Mouse (Mus musculus) limb, embryonic 13.5 days (tissue): ENCODE results near the gene Lgals2. TPM values are rescaled to one million over a fixed set of nuclear protein-coding genes. Genes with fewer than 3 reads are reported as not detected.

Source experiments
- ATAC-seq: fragments of 200-750 bp; cut with Nextera tagmentation; 2 replicates; pipeline ENCODE4 v1.8.0; 2017; ENCODE audit warnings: low read depth, moderate number of reproducible peaks, moderate TSS enrichment; ENCODE audit not compliant: low FRiP score
- H3K27ac ChIP-seq: fragments of 300-500 bp; sonication (generic); 2 replicates; pipeline ENCODE4 v1.5.1; 2015; ENCODE audit warnings: inconsistent platforms, mild to moderate bottlenecking, moderate library complexity
- H3K27me3 ChIP-seq: fragments of 300-500 bp; sonication (generic); 2 replicates; pipeline ENCODE4 v1.6.1; 2015; ENCODE audit warnings: mild to moderate bottlenecking, inconsistent platforms
- H3K36me3 ChIP-seq: fragments of 300-500 bp; sonication (generic); 2 replicates; pipeline ENCODE4 v1.6.1; 2015; ENCODE audit warnings: inconsistent platforms, mild to moderate bottlenecking, moderate library complexity
- H3K4me1 ChIP-seq: fragments of 300-500 bp; sonication (generic); 2 replicates; pipeline ENCODE4 v1.6.1; 2015; ENCODE audit warnings: inconsistent platforms
- H3K4me2 ChIP-seq: fragments of 300-500 bp; sonication (generic); replicated peaks from 2 replicates; pipeline ENCODE4 v1.6.1; 2015; ENCODE audit warnings: inconsistent platforms, mild to moderate bottlenecking, moderate library complexity
- H3K4me3 ChIP-seq: fragments of 300-500 bp; sonication (generic); 2 replicates; pipeline ENCODE4 v1.5.1; 2015; ENCODE audit warnings: moderate library complexity, mild to moderate bottlenecking, inconsistent platforms
- H3K9ac ChIP-seq: fragments of 300-500 bp; sonication (generic); 2 replicates; pipeline ENCODE4 v1.6.1; 2015; ENCODE audit warnings: mild to moderate bottlenecking, inconsistent platforms
- H3K9me3 ChIP-seq: fragments of 300-500 bp; sonication (generic); 2 replicates; pipeline ENCODE4 v1.6.1; 2016; ENCODE audit warnings: inconsistent platforms
- WGBS: fragments of 180-500 bp; shearing (Covaris S2); methylation state at CpG from one replicate; pipeline ENCODE4 v1.1.7; 2015; 5-methylcytosine and 5-hydroxymethylcytosine counted together
- polyA plus RNA-seq: library from polyadenylated mRNA; unstranded; fragments of >200 nt; fragmentation: Nextera tagmentation; extraction: Ambion mirVana; gene quantifications from 2 replicates; pipeline ENCODE4 v1.2.1, GENCODE M21; 2015

Lgals2 gene
- 0.47 and 0.53 TPM in 2 replicates for polyA plus RNA-seq

DNA sequence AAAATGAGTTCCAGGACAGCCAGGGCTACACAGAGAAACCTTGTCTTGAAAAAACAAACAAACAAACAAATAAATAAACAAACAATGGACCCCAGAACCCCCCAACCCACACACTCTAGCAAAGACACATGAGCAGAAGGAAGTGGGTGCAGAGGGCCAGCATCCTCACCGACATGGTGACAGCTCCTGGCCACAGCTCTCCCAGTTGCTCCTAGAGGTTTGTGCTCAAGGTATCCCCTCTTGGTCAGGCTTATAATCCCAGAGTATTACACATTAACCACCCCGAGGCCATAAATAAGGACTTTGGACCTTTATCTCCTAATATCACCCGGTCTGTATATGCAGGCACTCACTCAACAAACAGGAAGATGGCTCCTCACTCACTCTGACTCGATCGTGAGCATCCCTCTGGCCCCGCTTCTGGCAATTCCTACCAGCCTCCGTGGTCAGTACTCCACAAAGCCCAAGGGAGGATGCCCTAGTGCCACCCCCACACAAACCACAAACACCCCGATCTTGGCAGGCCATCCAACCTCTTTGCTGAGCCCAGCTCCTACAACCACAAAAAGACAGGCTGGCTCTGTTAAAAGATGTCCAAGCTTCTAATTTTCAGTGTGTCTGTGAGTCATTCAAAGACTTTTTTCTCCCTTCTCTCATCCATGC, at the start of gene Lgals2:
Gene Lgals2, minus strand, starts transcription at position 227 of the 663 bp plus-strand sequence.
- no peaks in the 10 kb centered on the region for H3K36me3 ChIP-seq
- H3K4me3 ChIP-seq: no peak within 1 kb of the TSS
- no peaks in the 10 kb centered on the region for H3K9me3 ChIP-seq
- ATAC-seq: no peak
- WGBS: 78% methylated on average over 8 of the region's 8 CpGs
- no peak within 1 kb of the TSS for H3K27ac ChIP-seq
- no peak within 1 kb of the TSS for H3K9ac ChIP-seq
- no peak within 1 kb of the TSS for H3K4me2 ChIP-seq
- peaks cover 6% of the 10 kb centered on the region for H3K27me3 ChIP-seq
- H3K4me1 ChIP-seq: no peaks in the 10 kb centered on the region

DNA sequence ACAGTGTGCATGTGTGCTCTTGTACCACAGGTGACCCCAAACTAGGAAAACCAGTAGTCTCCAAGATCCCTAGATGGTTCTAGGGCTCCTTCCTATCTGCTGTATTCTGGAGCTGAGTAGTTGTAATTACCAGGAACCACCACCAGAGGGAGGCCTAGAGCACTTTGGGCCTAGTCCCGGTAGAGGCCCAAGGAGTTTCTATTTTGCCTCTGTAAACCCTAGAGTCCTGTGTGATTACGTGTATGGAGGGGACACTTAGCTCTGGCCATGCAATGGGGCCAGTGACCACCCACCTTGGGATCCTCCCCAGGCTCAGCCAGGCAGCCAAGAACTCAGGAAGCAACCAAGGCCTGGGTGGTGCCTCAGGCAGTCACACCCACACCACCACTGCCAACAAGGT, 47.9 kb upstream of the Lgals2 start:
- Histone ChIP-seq H3K4me2 (peak overlapping the region; percentile 21; the same call in 1 of the 2 replicates), H3K9ac (no peak overlapping the region; the same call in 1 of the 2 replicates), H3K9me3 (no peaks in the 10 kb centered on the region), H3K4me3 (no peak overlapping the region; the same call in 1 of the 2 replicates), H3K27ac (no peak overlapping the region), H3K4me1 (peaks cover 32% of the 10 kb centered on the region), H3K36me3 (peaks cover 60% of the 10 kb centered on the region), H3K27me3 (no peaks in the 10 kb centered on the region)
- 7% methylated on average over 2 of the region's 2 CpGs for WGBS
- no peak for ATAC-seq

DNA sequence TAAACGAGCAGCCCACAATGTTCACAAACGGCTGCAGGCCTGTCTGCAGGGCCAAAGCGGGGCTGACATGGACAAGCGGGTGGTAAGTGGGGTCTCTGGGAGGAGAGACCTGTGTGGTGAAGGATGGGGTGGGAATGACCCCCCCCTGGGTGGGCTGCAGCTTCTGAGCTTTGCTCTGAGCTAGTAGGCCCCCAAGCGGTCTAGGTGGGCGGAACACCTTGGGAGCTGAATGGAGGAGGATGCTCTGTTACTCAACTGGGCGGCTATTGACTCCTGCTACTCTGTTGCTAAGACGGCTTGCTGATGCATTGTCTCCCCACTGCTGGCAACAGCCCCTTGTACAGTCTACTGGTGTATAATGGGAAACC, 46.1 kb upstream of the Lgals2 start:
- 41% methylated on average over 8 of the region's 8 CpGs for WGBS
- Histone ChIP-seq H3K27me3 (no peaks in the 10 kb centered on the region), H3K36me3 (peaks cover 42% of the 10 kb centered on the region), H3K4me2 (peak overlapping the region; percentile 92), H3K4me3 (peak overlapping the region; percentile 83), H3K27ac (peak overlapping the region; percentile 82; the same call in 1 of the 2 replicates), H3K4me1 (peaks cover 39% of the 10 kb centered on the region), H3K9ac (peak overlapping the region; percentile 85), H3K9me3 (no peaks in the 10 kb centered on the region)
- ATAC-seq: no peak

- Histone ChIP-seq H3K4me2 (peak overlapping the region; percentile 92), H3K27me3 (no peaks in the 10 kb centered on the region), H3K4me3 (peak overlapping the region; percentile 83), H3K36me3 (peaks cover 36% of the 10 kb centered on the region), H3K9ac (peak overlapping the region; percentile 85), H3K4me1 (peaks cover 44% of the 10 kb centered on the region), H3K27ac (peak overlapping the region; percentile 82), H3K9me3 (no peaks in the 10 kb centered on the region)
- 9% methylated on average over 18 of the region's 18 CpGs for WGBS
- peak; percentile 7; the same call in 1 of the 2 replicates for ATAC-seq
These were observed 45.5 kb upstream of the Lgals2 start for GRCm38 (mm10) chr15:78900585-78901421.

- peak within 1 kb of the TSS; percentile 83 for H3K4me3 ChIP-seq
- no peaks in the 10 kb centered on the region for H3K9me3 ChIP-seq
- no peaks in the 10 kb centered on the region for H3K27me3 ChIP-seq
- peaks cover 45% of the 10 kb centered on the region for H3K4me1 ChIP-seq
- peaks cover 36% of the 10 kb centered on the region for H3K36me3 ChIP-seq
- H3K4me2 ChIP-seq: peak within 1 kb of the TSS; percentile 92
- H3K9ac ChIP-seq: peak within 1 kb of the TSS; percentile 85
- WGBS: under 1% methylated on average over 46 of the region's 47 CpGs
- peak; percentile 58; the same call in 1 of the 2 replicates for ATAC-seq
- H3K27ac ChIP-seq: peak within 1 kb of the TSS; percentile 82
These were observed 44.6 kb upstream of the Lgals2 start, which contains the start of gene Sh3bp1 for GRCm38 (mm10) chr15:78899740-78900584. Sh3bp1 (plus strand) TSS chr15:78899768.

DNA sequence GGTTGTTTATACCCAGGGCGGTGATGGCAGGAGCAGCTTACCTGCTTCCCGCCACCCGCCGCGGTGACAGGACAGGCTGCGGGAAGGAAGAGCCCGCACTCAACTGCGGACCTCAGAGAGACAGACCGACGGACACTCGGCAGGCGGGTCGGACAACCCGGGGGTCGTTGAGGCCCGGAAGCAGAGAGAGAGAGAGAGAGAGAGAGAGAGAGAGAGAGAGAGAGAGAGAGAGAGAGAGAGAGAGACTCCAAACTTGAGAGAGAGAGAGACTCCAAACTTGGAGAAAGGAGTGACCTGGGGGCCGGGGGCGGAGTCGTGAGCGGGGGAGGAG, 44.0 kb upstream of the Lgals2 start, which contains the start of gene Gm49510:
Gene Gm49510, plus strand, starts transcription at position 259 of the 331 bp plus-strand sequence.
- ATAC-seq: no peak
- Histone ChIP-seq H3K27ac (peak within 1 kb of the TSS; percentile 82), H3K4me2 (peak within 1 kb of the TSS; percentile 92), H3K9ac (peak within 1 kb of the TSS; percentile 85), H3K4me3 (peak within 1 kb of the TSS; percentile 83), H3K27me3 (no peaks in the 10 kb centered on the region), H3K4me1 (peaks cover 50% of the 10 kb centered on the region), H3K36me3 (peaks cover 35% of the 10 kb centered on the region), H3K9me3 (no peaks in the 10 kb centered on the region)
- WGBS: under 1% methylated on average over 20 of the region's 20 CpGs

DNA sequence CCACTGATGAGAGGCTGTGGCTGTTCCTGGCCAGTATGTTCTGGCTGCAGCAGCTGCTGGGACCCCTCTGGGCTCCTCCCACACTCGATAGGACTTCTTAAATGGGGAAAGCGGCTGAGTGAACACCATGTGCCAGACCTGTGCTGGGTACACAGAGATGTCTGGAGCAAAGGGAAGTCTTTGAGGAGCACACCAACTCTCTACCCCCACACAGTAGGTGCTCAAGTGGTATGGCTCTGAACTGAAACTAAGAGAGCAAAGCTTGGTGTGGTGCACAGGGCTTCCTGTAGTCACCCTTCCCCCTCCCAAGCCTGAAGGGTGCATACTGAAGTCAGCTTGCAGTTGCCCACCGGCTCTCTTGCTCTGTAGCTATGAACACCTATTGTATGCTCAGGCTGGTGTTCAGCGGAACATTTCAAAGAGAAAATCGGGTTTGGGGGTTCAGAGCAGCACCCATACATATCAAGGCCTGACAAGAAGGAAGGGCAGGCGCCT, 43.2 kb upstream of the Lgals2 start:
- ATAC-seq: no peak
- H3K9ac ChIP-seq: peak overlapping the region; percentile 85; the same call in 1 of the 2 replicates
- H3K4me2 ChIP-seq: peak overlapping the region; percentile 92
- H3K4me1 ChIP-seq: peaks cover 58% of the 10 kb centered on the region
- no peaks in the 10 kb centered on the region for H3K27me3 ChIP-seq
- peak overlapping the region; percentile 1; the same call in 1 of the 2 replicates for H3K27ac ChIP-seq
- WGBS: 46% methylated on average over 6 of the region's 6 CpGs
- peak overlapping the region; percentile 83 for H3K4me3 ChIP-seq
- H3K36me3 ChIP-seq: peaks cover 33% of the 10 kb centered on the region
- no peaks in the 10 kb centered on the region for H3K9me3 ChIP-seq

GRCm38 (mm10) chr15:78897488-78897887, 42.2 kb upstream of the Lgals2 start:
- Histone ChIP-seq H3K9me3 (no peaks in the 10 kb centered on the region), H3K36me3 (peaks cover 35% of the 10 kb centered on the region), H3K9ac (no peak overlapping the region), H3K4me3 (no peak overlapping the region), H3K27ac (no peak overlapping the region), H3K4me2 (no peak overlapping the region), H3K4me1 (peaks cover 59% of the 10 kb centered on the region), H3K27me3 (no peaks in the 10 kb centered on the region)
- ATAC-seq: no peak
- 91% methylated on average over 4 of the region's 4 CpGs for WGBS

- H3K4me3 ChIP-seq: no peak overlapping the region
- peaks cover 52% of the 10 kb centered on the region for H3K4me1 ChIP-seq
- H3K27me3 ChIP-seq: no peaks in the 10 kb centered on the region
- no peaks in the 10 kb centered on the region for H3K9me3 ChIP-seq
- no peak overlapping the region for H3K27ac ChIP-seq
- peaks cover 44% of the 10 kb centered on the region for H3K36me3 ChIP-seq
- WGBS: 72% methylated on average over 3 of the region's 3 CpGs
- peak overlapping the region; percentile 39; the same call in 1 of the 2 replicates for H3K9ac ChIP-seq
- no peak overlapping the region for H3K4me2 ChIP-seq
- ATAC-seq: no peak
These were observed 40.8 kb upstream of the Lgals2 start for GRCm38 (mm10) chr15:78896149-78896548.

DNA sequence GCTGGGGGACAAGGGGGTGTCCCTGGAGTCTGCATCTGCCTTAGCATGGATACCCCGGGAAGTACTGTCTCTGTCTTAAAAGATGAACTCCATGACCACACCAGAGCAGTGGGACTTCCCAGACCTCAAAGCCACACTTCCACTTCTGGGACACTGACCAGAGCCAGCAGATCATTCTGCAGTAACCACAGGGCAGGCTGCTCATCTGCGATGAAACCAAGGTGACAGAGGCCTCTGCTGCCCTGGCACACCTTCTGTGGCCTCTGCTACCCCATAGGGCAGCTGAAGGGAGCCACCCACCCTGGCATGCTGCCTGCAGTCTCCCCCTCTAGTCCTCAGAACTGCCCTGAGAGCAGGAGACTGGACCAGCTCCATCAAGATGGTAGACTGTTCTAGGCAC, 40.4 kb upstream of the Lgals2 start:
- Histone ChIP-seq H3K9me3 (no peaks in the 10 kb centered on the region), H3K4me1 (peaks cover 48% of the 10 kb centered on the region), H3K4me3 (no peak overlapping the region), H3K4me2 (no peak overlapping the region), H3K9ac (peak overlapping the region; percentile 39; the same call in 1 of the 2 replicates), H3K27me3 (no peaks in the 10 kb centered on the region), H3K27ac (no peak overlapping the region), H3K36me3 (peaks cover 48% of the 10 kb centered on the region)
- no peak for ATAC-seq
- WGBS: 73% methylated on average over 2 of the region's 2 CpGs

GRCm38 (mm10) chr15:78894726-78895125, 39.4 kb upstream of the Lgals2 start:
- Histone ChIP-seq H3K4me3 (no peak overlapping the region), H3K4me1 (peaks cover 41% of the 10 kb centered on the region), H3K36me3 (peaks cover 58% of the 10 kb centered on the region), H3K27ac (peak overlapping the region; percentile 44; the same call in 1 of the 2 replicates), H3K9ac (peak overlapping the region; percentile 31; the same call in 1 of the 2 replicates), H3K4me2 (0 out of 2 replicates have a peak overlapping the region, but pooled peaks have one; percentile 3), H3K9me3 (no peaks in the 10 kb centered on the region), H3K27me3 (no peaks in the 10 kb centered on the region)
- ATAC-seq: no peak
- 74% methylated on average over 13 of the region's 13 CpGs for WGBS
